ENCODE assay signal across 8 mouse cellular contexts in genomic region chr11:84067720-84068190, GRCm38 (mm10). TPM values are rescaled to one million over a fixed set of nuclear protein-coding genes. Genes with fewer than 3 reads are reported as not detected.
DNase-seq lines count a peak whose midpoint lies in the region; ATAC-seq and TF ChIP-seq lines count a peak whose summit lies in the region.

No protein-coding gene starts in this region.

- no peak for TF ChIP-seq CTCF in small intestine, adult 2 months (IDR thresholded peaks at IDR 0.05; ENCODE audit: extremely low read depth, insufficient read length, insufficient replicate concordance, low read depth, low read length)

- ATAC-seq in kidney, embryonic 16.5 days (ENCODE audit: low FRiP score, low TSS enrichment): peak; percentile 23; the same call in 1 of the 2 replicates
- peak; percentile 20 for ATAC-seq in forebrain, embryonic 12.5 days (ENCODE audit: low FRiP score)
- ATAC-seq in limb, embryonic 15.5 days (ENCODE audit: insufficient number of reproducible peaks, low FRiP score, low TSS enrichment, low read depth): peak; percentile 54; the same call in 1 of the 2 replicates

- peak overlapping the region; percentile 53; the same call in 1 of the 2 replicates for H3K27ac ChIP-seq in kidney, embryonic 16.5 days (ENCODE audit: low read length)
- H3K27ac ChIP-seq in forebrain, embryonic 12.5 days: no peak overlapping the region
- peak overlapping the region; percentile 67 for H3K27ac ChIP-seq in limb, embryonic 15.5 days
- H3K27ac ChIP-seq in small intestine, adult 2 months (ENCODE audit: insufficient read depth, low read depth, low read length): no peak overlapping the region

- H3K4me3 ChIP-seq in kidney, embryonic 16.5 days (ENCODE audit: low read length): peak overlapping the region; percentile 70
- peak overlapping the region; percentile 70 for H3K4me3 ChIP-seq in forebrain, embryonic 12.5 days (replicated peaks)
- peak overlapping the region; percentile 67 for H3K4me3 ChIP-seq in limb, embryonic 15.5 days
- peak overlapping the region; percentile 91 for H3K4me3 ChIP-seq in small intestine, adult 2 months (ENCODE audit: low read depth, low read length)

- peaks cover 24% of the 10 kb centered on the region for H3K4me1 ChIP-seq in kidney, embryonic 16.5 days (ENCODE audit: insufficient read depth, low read length)
- peaks cover 16% of the 10 kb centered on the region for H3K4me1 ChIP-seq in forebrain, embryonic 12.5 days
- peaks cover 31% of the 10 kb centered on the region for H3K4me1 ChIP-seq in limb, embryonic 15.5 days
- H3K4me1 ChIP-seq in small intestine, adult 2 months (ENCODE audit: control insufficient read depth, insufficient read depth, insufficient read length, low read length): no peaks in the 10 kb centered on the region

- no peak for TF ChIP-seq POLR2A in small intestine, adult 2 months (IDR thresholded peaks at IDR 0.05; ENCODE audit: low read depth, low read length)

- no peaks in the 10 kb centered on the region for H3K9me3 ChIP-seq in kidney, embryonic 16.5 days (ENCODE audit: low read length)
- no peaks in the 10 kb centered on the region for H3K9me3 ChIP-seq in forebrain, embryonic 12.5 days
- no peaks in the 10 kb centered on the region for H3K9me3 ChIP-seq in limb, embryonic 15.5 days

- peak overlapping the region; percentile 81 for H3K9ac ChIP-seq in kidney, embryonic 16.5 days (replicated peaks; ENCODE audit: low read length)
- H3K9ac ChIP-seq in forebrain, embryonic 12.5 days: peak overlapping the region; percentile 70
- peak overlapping the region; percentile 69 for H3K9ac ChIP-seq in limb, embryonic 15.5 days

- peak overlapping the region; percentile 91 for H3K4me2 ChIP-seq in kidney, embryonic 16.5 days (replicated peaks; ENCODE audit: low read depth, low read length)
- H3K4me2 ChIP-seq in forebrain, embryonic 12.5 days: peak overlapping the region; percentile 81
- peak overlapping the region; percentile 80 for H3K4me2 ChIP-seq in limb, embryonic 15.5 days

- peaks cover 10% of the 10 kb centered on the region; the same call in 1 of the 2 replicates for H3K27me3 ChIP-seq in kidney, embryonic 16.5 days (ENCODE audit: insufficient read depth, low read length)
- peaks cover 28% of the 10 kb centered on the region for H3K27me3 ChIP-seq in forebrain, embryonic 12.5 days
- peaks cover 10% of the 10 kb centered on the region for H3K27me3 ChIP-seq in limb, embryonic 15.5 days
- peaks cover 15% of the 10 kb centered on the region for H3K27me3 ChIP-seq in small intestine, adult 2 months (ENCODE audit: control insufficient read depth, insufficient read depth, low read length)

- no peaks in the 10 kb centered on the region for H3K36me3 ChIP-seq in kidney, embryonic 16.5 days (ENCODE audit: insufficient read depth, low read length)
- H3K36me3 ChIP-seq in forebrain, embryonic 12.5 days (replicated peaks): no peaks in the 10 kb centered on the region
- no peaks in the 10 kb centered on the region for H3K36me3 ChIP-seq in limb, embryonic 15.5 days
- no peaks in the 10 kb centered on the region for H3K36me3 ChIP-seq in small intestine, adult 2 months (ENCODE audit: control insufficient read depth, insufficient read depth, low read length)

- no peak for DNase-seq in kidney, postnatal 14 days
- peak; percentile 21 for DNase-seq in MEL-GATA-1-ER (ENCODE audit: extremely low read depth, low read depth)
- DNase-seq in gastrocnemius, postnatal 14 days: no peak
- DNase-seq in adrenal gland, adult 8-10 months: no peak

- intact Hi-C loops in gastrocnemius, postnatal 14 days (cut with DNase I; ENCODE audit: low total_unique reads): no loop called here

- 1% methylated on average over 21 of the region's 21 CpGs for WGBS in kidney, embryonic 16.5 days
- WGBS in forebrain, embryonic 12.5 days: 1% methylated on average over 21 of the region's 21 CpGs
- whole genome bisulfite sequencing in limb, embryonic 15.5 days: 1% methylated on average over 21 of the region's 21 CpGs
- 3% methylated on average over 21 of the region's 21 CpGs for WGBS in small intestine, adult 2 months

RNA-seq across cellular contexts. Expression of gene Dusp14, which starts 1.3 kb away (rescaled TPM):
- polyA plus RNA-seq in kidney, embryonic 16.5 days (2015; fragmentation: Nextera tagmentation; extraction: Ambion mirVana): 45.4 and 54.6 TPM in 2 replicates
- polyA plus RNA-seq in forebrain, embryonic 12.5 days (2016; fragmentation: Nextera tagmentation; extraction: Ambion mirVana): 19.9 and 20.6 TPM in 2 replicates
- 22.9 and 28.1 TPM in 2 replicates for polyA plus RNA-seq in limb, embryonic 15.5 days (2015; fragmentation: Nextera tagmentation; extraction: Ambion mirVana)
- 3.3 and 10.3 TPM in 2 replicates for polyA plus RNA-seq in small intestine, adult 2 months (2012; rRNA removed)
- total RNA-seq in gastrocnemius, postnatal 14 days (2021): 10 to 100 TPM in 1 of 2 experiments, 1 to 10 TPM in 1; 9.7 to 12.4 TPM
- total RNA-seq in adrenal gland, adult 8-10 months (2022): 10 to 100 TPM in 2 of 4 experiments, 1 to 10 TPM in 2; 5.7 to 16.5 (median 9.4) TPM

Comparison
In these comparisons a context has a peak if more than half of its experiments do, and no peak if none do; other contexts are left out.
1. H3K27ac ChIP-seq: peak in kidney, embryonic 16.5 days (single experiment) and limb, embryonic 15.5 days (single experiment); none in forebrain, embryonic 12.5 days (single experiment) and small intestine, adult 2 months (single experiment).
2. Peak in every context shown above with its lines, with median percentiles within 50 percentile points of each other: ATAC-seq, H3K4me2 ChIP-seq, H3K4me3 ChIP-seq and H3K9ac ChIP-seq.